Mouse (Mus musculus) cortical plate, adult 2 months (tissue): ENCODE measurements around the gene Ramp1.

Source experiments
- CTCF ChIP-seq: fragments of 200-500 bp; IDR thresholded peaks from 2 replicates; pipeline ENCODE4 v1.5.1; 2011; ENCODE audit warnings: mild to moderate bottlenecking, control low read depth, low read length; ENCODE audit not compliant: insufficient read depth; ENCODE audit errors: extremely low read depth
- POLR2A ChIP-seq: fragments of 200-500 bp; IDR thresholded peaks from 2 replicates; pipeline ENCODE4 v1.6.1; 2011; ENCODE audit warnings: mild to moderate bottlenecking, low read length, control low read depth; ENCODE audit not compliant: insufficient read depth; ENCODE audit errors: extremely low read depth

GRCm38 (mm10) chr1:91193680-91194079 is 14.1 kb downstream of the Ramp1 start:
- TF ChIP-seq CTCF = no peak
- TF ChIP-seq POLR2A = no peak
